Mouse (Mus musculus) hindbrain, embryonic 14.5 days (tissue): ENCODE results near the gene Cps1. TPM values are rescaled to one million over a fixed set of nuclear protein-coding genes. Genes with fewer than 3 reads are reported as not detected.
A peak's percentile ranks its signal among the peaks of the same experiment; 100 is the strongest.

Source experiments
- ATAC-seq: fragments of 200-750 bp; cut with Nextera tagmentation; 2 replicates; pipeline ENCODE4 v1.8.0; 2017; ENCODE audit warnings: moderate number of reproducible peaks, mild to moderate bottlenecking, moderate TSS enrichment, moderate library complexity; ENCODE audit not compliant: low FRiP score
- DNase-seq: peaks from one replicate; pipeline ENCODE4 v3.0.0-alpha.2; 2015; ENCODE audit warnings: low spot score
- H3K27ac ChIP-seq: fragments of 300-500 bp; sonication (generic); 2 replicates; pipeline ENCODE4 v1.5.1; 2014; ENCODE audit warnings: mild to moderate bottlenecking, moderate library complexity
- H3K27me3 ChIP-seq: fragments of 300-500 bp; sonication (generic); 2 replicates; pipeline ENCODE4 v1.6.1; 2014; ENCODE audit warnings: mild to moderate bottlenecking, low read length, mixed read lengths; ENCODE audit not compliant: control insufficient read depth, insufficient read depth
- H3K36me3 ChIP-seq: fragments of 300-500 bp; sonication (generic); replicated peaks from 2 replicates; pipeline ENCODE4 v1.6.1; 2014; ENCODE audit not compliant: control insufficient read depth, insufficient read depth
- H3K4me1 ChIP-seq: fragments of 300-500 bp; sonication (generic); replicated peaks from 2 replicates; pipeline ENCODE4 v1.6.1; 2014; ENCODE audit warnings: antibody characterized with exemption, low read length, mixed read lengths; ENCODE audit not compliant: control insufficient read depth, insufficient read depth
- H3K4me2 ChIP-seq: fragments of 300-500 bp; sonication (generic); replicated peaks from 2 replicates; pipeline ENCODE4 v1.6.1; 2014; ENCODE audit warnings: mild to moderate bottlenecking, moderate library complexity
- H3K4me3 ChIP-seq: fragments of 300-500 bp; sonication (generic); replicated peaks from 2 replicates; pipeline ENCODE4 v1.5.1; 2014; ENCODE audit warnings: mild to moderate bottlenecking, low read length
- H3K9ac ChIP-seq: fragments of 300-500 bp; sonication (generic); 2 replicates; pipeline ENCODE4 v1.6.1; 2014
- H3K9me3 ChIP-seq: fragments of 300-500 bp; sonication (generic); 2 replicates; pipeline ENCODE4 v1.6.1; 2016; ENCODE audit warnings: low read length; ENCODE audit not compliant: control insufficient read depth
- WGBS: fragments of 180-500 bp; shearing (Covaris S2); extraction: QIAGEN DNeasy Blood & Tissue Kit; methylation state at CpG from one replicate; pipeline ENCODE4 v1.1.7; 2014; 5-methylcytosine and 5-hydroxymethylcytosine counted together
- polyA plus RNA-seq: library from polyadenylated mRNA; unstranded; fragments of >200 nt; fragmentation: Nextera tagmentation; extraction: Ambion mirVana; gene quantifications from 2 replicates; pipeline ENCODE4 v1.2.1, GENCODE M21; 2014

The Cps1 gene
- polyA plus RNA-seq, 1 experiment from 2014 or later = 0.28 TPM

DNA sequence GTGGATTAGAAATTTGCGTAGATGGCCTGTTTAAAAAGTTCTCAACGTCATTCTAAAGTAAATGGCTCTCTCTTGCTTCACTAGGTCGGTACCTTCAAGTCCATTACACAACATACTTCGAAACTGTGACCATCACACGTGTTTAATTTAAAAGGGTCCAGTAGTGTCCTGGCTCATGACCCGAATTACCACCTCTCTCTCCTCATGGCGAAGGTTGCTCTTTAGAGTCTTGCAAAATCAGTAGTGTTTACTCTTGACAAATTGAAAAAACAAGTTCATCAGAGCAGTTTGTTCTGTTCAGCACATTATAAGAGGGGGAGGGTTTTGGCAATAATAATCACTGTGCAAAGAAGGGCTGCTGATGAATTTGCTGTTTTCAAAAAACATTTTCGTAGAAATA, 6.3 kb upstream of the Cps1 start:
- Histone ChIP-seq H3K9ac (no peak overlapping the region), H3K9me3 (no peaks in the 10 kb centered on the region), H3K4me1 (no peaks in the 10 kb centered on the region), H3K36me3 (no peaks in the 10 kb centered on the region), H3K27me3 (no peaks in the 10 kb centered on the region), H3K4me2 (no peak overlapping the region), H3K27ac (no peak overlapping the region), H3K4me3 (no peak overlapping the region)
- ATAC-seq (no peak), DNase-seq (no peak)
- WGBS = 92% methylated on average over 8 of the region's 8 CpGs

- 91% methylated on average over 6 of the region's 6 CpGs for WGBS
- Histone ChIP-seq H3K9ac (no peak overlapping the region), H3K36me3 (no peaks in the 10 kb centered on the region), H3K9me3 (no peaks in the 10 kb centered on the region), H3K27ac (no peak overlapping the region), H3K27me3 (no peaks in the 10 kb centered on the region), H3K4me2 (no peak overlapping the region), H3K4me3 (no peak overlapping the region), H3K4me1 (no peaks in the 10 kb centered on the region)
- ATAC-seq (no peak), DNase-seq (no peak)
These were observed 5.0 kb upstream of the Cps1 start for GRCm38 (mm10) chr1:67117778-67118177.

DNA sequence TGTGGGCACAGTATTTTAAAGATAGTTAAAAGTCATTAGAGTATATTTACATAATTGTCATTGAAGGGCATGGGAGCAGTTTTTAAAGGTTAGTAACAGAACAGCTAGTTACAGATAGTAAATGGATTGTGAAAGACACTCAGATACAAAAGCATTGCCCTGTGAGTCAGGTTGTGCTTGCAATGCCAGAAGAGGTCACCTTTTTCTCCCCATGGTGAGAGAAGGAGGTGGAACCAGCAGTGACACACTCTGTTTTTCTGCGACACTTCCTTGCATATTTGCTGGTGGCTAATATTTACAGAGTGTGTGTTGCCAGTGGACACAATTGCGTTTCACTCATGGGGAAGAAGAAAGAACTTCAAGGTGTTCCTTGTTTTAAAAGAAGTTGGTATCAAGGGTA, 2.6 kb downstream of the Cps1 start:
- no peak for ATAC-seq
- H3K9ac ChIP-seq = no peak overlapping the region

GRCm38 (mm10) chr1:67143939-67144338, 21.1 kb downstream of the Cps1 start:
- H3K9me3 ChIP-seq = no peaks in the 10 kb centered on the region
- WGBS = 8% methylated on average over 8 of the region's 8 CpGs
- DNase-seq (peak; percentile 76), ATAC-seq (no peak)
- no peak overlapping the region for H3K9ac ChIP-seq
- H3K27me3 ChIP-seq = no peaks in the 10 kb centered on the region
- H3K4me1 ChIP-seq = no peaks in the 10 kb centered on the region
- H3K4me2 ChIP-seq = peak overlapping the region; percentile 39
- no peaks in the 10 kb centered on the region for H3K36me3 ChIP-seq
- no peak overlapping the region for H3K4me3 ChIP-seq
- no peak overlapping the region for H3K27ac ChIP-seq

More for the DNA sequence above, 2.6 kb downstream of the Cps1 start:
- H3K27ac ChIP-seq = no peak overlapping the region
- H3K4me1 ChIP-seq = no peaks in the 10 kb centered on the region
- H3K9me3 ChIP-seq = no peaks in the 10 kb centered on the region
- DNase-seq = no peak
- no peak overlapping the region for H3K4me2 ChIP-seq
- 84% methylated on average over 2 of the region's 2 CpGs for WGBS
- H3K4me3 ChIP-seq = no peak overlapping the region
- H3K36me3 ChIP-seq = no peaks in the 10 kb centered on the region
- no peaks in the 10 kb centered on the region for H3K27me3 ChIP-seq

DNA sequence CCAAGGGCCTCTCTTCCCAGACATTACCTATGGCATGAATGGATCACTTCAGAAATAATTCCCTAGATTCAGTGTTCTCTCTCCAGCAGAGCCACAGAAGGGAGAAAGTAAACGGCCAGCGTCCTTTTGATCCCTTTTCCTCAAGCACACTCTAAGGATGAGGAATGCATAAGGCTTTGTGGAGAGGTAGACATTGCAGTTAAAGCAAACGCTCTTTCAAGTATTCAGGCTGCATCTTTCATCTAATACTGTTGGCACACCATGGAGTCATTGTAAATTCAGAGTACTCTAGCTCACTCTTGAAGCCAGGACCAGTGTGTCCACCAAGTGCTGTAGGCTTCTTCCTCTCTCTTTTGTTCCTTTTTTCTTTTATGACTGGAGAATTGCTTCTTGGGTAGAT, 28.4 kb downstream of the Cps1 start:
- Histone ChIP-seq H3K9me3 (no peaks in the 10 kb centered on the region), H3K27ac (no peak overlapping the region), H3K4me3 (no peak overlapping the region), H3K27me3 (no peaks in the 10 kb centered on the region), H3K4me1 (no peaks in the 10 kb centered on the region), H3K9ac (no peak overlapping the region), H3K36me3 (no peaks in the 10 kb centered on the region), H3K4me2 (no peak overlapping the region)
- 81% methylated on average over 3 of the region's 3 CpGs for WGBS
- DNase-seq = no peak
- no peak for ATAC-seq

GRCm38 (mm10) chr1:67167283-67167682, 44.5 kb downstream of the Cps1 start:
- WGBS = 60% methylated on average over 4 of the region's 4 CpGs
- Histone ChIP-seq H3K9ac (no peak overlapping the region), H3K36me3 (no peaks in the 10 kb centered on the region), H3K4me2 (no peak overlapping the region), H3K4me3 (no peak overlapping the region), H3K27me3 (no peaks in the 10 kb centered on the region), H3K4me1 (no peaks in the 10 kb centered on the region), H3K27ac (no peak overlapping the region), H3K9me3 (no peaks in the 10 kb centered on the region)
- DNase-seq (no peak), ATAC-seq (no peak)

GRCm38 (mm10) chr1:67181165-67181564, 58.3 kb downstream of the Cps1 start:
- no peak for ATAC-seq
- WGBS = 13% methylated on average over 7 of the region's 7 CpGs

GRCm38 (mm10) chr1:67182201-67182600, 59.4 kb downstream of the Cps1 start:
- ATAC-seq (no peak), DNase-seq (no peak)
- Histone ChIP-seq H3K27ac (no peak overlapping the region), H3K4me3 (no peak overlapping the region), H3K9ac (no peak overlapping the region), H3K9me3 (no peaks in the 10 kb centered on the region), H3K36me3 (no peaks in the 10 kb centered on the region), H3K4me1 (no peaks in the 10 kb centered on the region; the same call in 1 of the 2 replicates), H3K4me2 (no peak overlapping the region), H3K27me3 (no peaks in the 10 kb centered on the region)
- 85% methylated on average over 7 of the region's 7 CpGs for WGBS

More at GRCm38 (mm10) chr1:67181165-67181564, 58.3 kb downstream of the Cps1 start:
- H3K4me1 ChIP-seq = no peaks in the 10 kb centered on the region; the same call in 1 of the 2 replicates
- no peak overlapping the region for H3K4me3 ChIP-seq
- no peak overlapping the region for H3K4me2 ChIP-seq
- no peaks in the 10 kb centered on the region for H3K9me3 ChIP-seq
- H3K36me3 ChIP-seq = no peaks in the 10 kb centered on the region
- no peaks in the 10 kb centered on the region for H3K27me3 ChIP-seq
- H3K27ac ChIP-seq = no peak overlapping the region
- no peak overlapping the region for H3K9ac ChIP-seq
- DNase-seq = peak; percentile 81

GRCm38 (mm10) chr1:67183532-67183931, 60.7 kb downstream of the Cps1 start:
- no peak overlapping the region for H3K4me2 ChIP-seq
- H3K4me1 ChIP-seq = no peaks in the 10 kb centered on the region; the same call in 1 of the 2 replicates
- H3K9me3 ChIP-seq = no peaks in the 10 kb centered on the region
- no peak overlapping the region for H3K27ac ChIP-seq
- no peak overlapping the region for H3K9ac ChIP-seq
- no peaks in the 10 kb centered on the region for H3K27me3 ChIP-seq
- H3K36me3 ChIP-seq = no peaks in the 10 kb centered on the region
- no peak overlapping the region for H3K4me3 ChIP-seq
- DNase-seq (no peak), ATAC-seq (no peak)
- 73% methylated on average over 6 of the region's 6 CpGs for WGBS

- Histone ChIP-seq H3K4me3 (no peak overlapping the region), H3K36me3 (no peaks in the 10 kb centered on the region), H3K4me1 (no peaks in the 10 kb centered on the region), H3K9ac (no peak overlapping the region), H3K9me3 (no peaks in the 10 kb centered on the region), H3K27ac (no peak overlapping the region), H3K4me2 (no peak overlapping the region), H3K27me3 (no peaks in the 10 kb centered on the region)
- DNase-seq = no peak
- no peak for ATAC-seq
- 84% methylated on average over 3 of the region's 3 CpGs for WGBS
These were observed 61.3 kb downstream of the Cps1 start for GRCm38 (mm10) chr1:67184134-67184533.
